Mouse (Mus musculus): ENCODE measurements around the gene Gm4922. TPM values are rescaled to one million over a fixed set of nuclear protein-coding genes. Genes with fewer than 3 reads are reported as not detected.

Gm4922 gene
- polyA plus RNA-seq (2015; fragmentation: Nextera tagmentation; extraction: Ambion mirVana): 0.08 and 0.10 TPM in 2 replicates

GRCm38 (mm10) chr10:18786693-18787092, at the start of gene Gm4922:
Gene Gm4922, minus strand, starts transcription at chr10:18786793.
- 92% methylated on average over 1 of the region's 1 CpGs for WGBS
- no peaks in the 10 kb centered on the region for H3K9me3 ChIP-seq (ENCODE audit: control insufficient read depth)
- no peak for TF ChIP-seq CTCF (IDR thresholded peaks at IDR 0.05; ENCODE audit: low read depth)
- no peaks in the 10 kb centered on the region for H3K4me1 ChIP-seq (replicated peaks; ENCODE audit: control insufficient read depth, insufficient read depth, low read length)
- H3K9ac ChIP-seq (ENCODE audit: low read depth, low read length): no peak within 1 kb of the TSS
- ATAC-seq: no peak
- H3K36me3 ChIP-seq (ENCODE audit: control insufficient read depth, insufficient read depth): no peaks in the 10 kb centered on the region
- no peaks in the 10 kb centered on the region for H3K27me3 ChIP-seq (replicated peaks; ENCODE audit: control insufficient read depth, insufficient read depth, low read length)
- no peak within 1 kb of the TSS for H3K4me2 ChIP-seq (replicated peaks; ENCODE audit: low read depth)
- no peak within 1 kb of the TSS for H3K27ac ChIP-seq (ENCODE audit: low read depth, low read length)
- H3K4me3 ChIP-seq (ENCODE audit: low read depth, low read length): no peak within 1 kb of the TSS

- 50% methylated on average over 5 of the region's 6 CpGs for WGBS
- peak; percentile 67 for TF ChIP-seq CTCF (IDR thresholded peaks at IDR 0.05; ENCODE audit: low read depth)
- ATAC-seq: no peak
Observed at GRCm38 (mm10) chr10:18835684-18836479, 49.3 kb upstream of the Gm4922 start.

GRCm38 (mm10) chr10:18834389-18834788, 47.8 kb upstream of the Gm4922 start:
- Histone ChIP-seq H3K27ac (ENCODE audit: low read depth, low read length) (no peak overlapping the region), H3K36me3 (ENCODE audit: control insufficient read depth, insufficient read depth) (no peaks in the 10 kb centered on the region), H3K9me3 (ENCODE audit: control insufficient read depth) (no peaks in the 10 kb centered on the region), H3K4me3 (ENCODE audit: low read depth, low read length) (no peak overlapping the region), H3K9ac (ENCODE audit: low read depth, low read length) (no peak overlapping the region), H3K27me3 (replicated peaks; ENCODE audit: control insufficient read depth, insufficient read depth, low read length) (no peaks in the 10 kb centered on the region), H3K4me2 (replicated peaks; ENCODE audit: low read depth) (no peak overlapping the region), H3K4me1 (replicated peaks; ENCODE audit: control insufficient read depth, insufficient read depth, low read length) (no peaks in the 10 kb centered on the region)
- no peak for TF ChIP-seq CTCF (IDR thresholded peaks at IDR 0.05; ENCODE audit: low read depth)
- WGBS: 28% methylated on average over 2 of the region's 2 CpGs
- no peak for ATAC-seq

More at GRCm38 (mm10) chr10:18835684-18836479, 49.3 kb upstream of the Gm4922 start:
- H3K9ac ChIP-seq (ENCODE audit: low read depth, low read length): no peak overlapping the region
- no peaks in the 10 kb centered on the region for H3K36me3 ChIP-seq (ENCODE audit: control insufficient read depth, insufficient read depth)
- no peaks in the 10 kb centered on the region for H3K9me3 ChIP-seq (ENCODE audit: control insufficient read depth)
- H3K4me1 ChIP-seq (replicated peaks; ENCODE audit: control insufficient read depth, insufficient read depth, low read length): no peaks in the 10 kb centered on the region
- H3K4me3 ChIP-seq (ENCODE audit: low read depth, low read length): no peak overlapping the region
- H3K4me2 ChIP-seq (replicated peaks; ENCODE audit: low read depth): no peak overlapping the region
- H3K27ac ChIP-seq (ENCODE audit: low read depth, low read length): no peak overlapping the region
- H3K27me3 ChIP-seq (replicated peaks; ENCODE audit: control insufficient read depth, insufficient read depth, low read length): no peaks in the 10 kb centered on the region

- no peak for TF ChIP-seq CTCF (IDR thresholded peaks at IDR 0.05; ENCODE audit: low read depth)
- Histone ChIP-seq H3K4me1 (replicated peaks; ENCODE audit: control insufficient read depth, insufficient read depth, low read length) (no peaks in the 10 kb centered on the region), H3K36me3 (ENCODE audit: control insufficient read depth, insufficient read depth) (no peaks in the 10 kb centered on the region), H3K9ac (ENCODE audit: low read depth, low read length) (no peak overlapping the region), H3K27me3 (replicated peaks; ENCODE audit: control insufficient read depth, insufficient read depth, low read length) (no peaks in the 10 kb centered on the region), H3K27ac (ENCODE audit: low read depth, low read length) (no peak overlapping the region), H3K4me2 (replicated peaks; ENCODE audit: low read depth) (no peak overlapping the region), H3K4me3 (ENCODE audit: low read depth, low read length) (no peak overlapping the region), H3K9me3 (ENCODE audit: control insufficient read depth) (no peaks in the 10 kb centered on the region)
- ATAC-seq: no peak
- WGBS: 33% methylated on average over 7 of the region's 7 CpGs
Observed at GRCm38 (mm10) chr10:18831823-18832222, 45.2 kb upstream of the Gm4922 start.

- 67% methylated on average over 4 of the region's 4 CpGs for WGBS
- Histone ChIP-seq H3K27ac (ENCODE audit: low read depth, low read length) (no peak overlapping the region), H3K4me1 (replicated peaks; ENCODE audit: control insufficient read depth, insufficient read depth, low read length) (no peaks in the 10 kb centered on the region), H3K4me3 (ENCODE audit: low read depth, low read length) (no peak overlapping the region), H3K9me3 (ENCODE audit: control insufficient read depth) (no peaks in the 10 kb centered on the region), H3K4me2 (replicated peaks; ENCODE audit: low read depth) (no peak overlapping the region), H3K9ac (ENCODE audit: low read depth, low read length) (no peak overlapping the region), H3K27me3 (replicated peaks; ENCODE audit: control insufficient read depth, insufficient read depth, low read length) (no peaks in the 10 kb centered on the region), H3K36me3 (ENCODE audit: control insufficient read depth, insufficient read depth) (no peaks in the 10 kb centered on the region)
- no peak for ATAC-seq
- no peak for TF ChIP-seq CTCF (IDR thresholded peaks at IDR 0.05; ENCODE audit: low read depth)
Observed at GRCm38 (mm10) chr10:18830359-18830758, 43.8 kb upstream of the Gm4922 start.

GRCm38 (mm10) chr10:18827936-18828335, 41.3 kb upstream of the Gm4922 start:
- Histone ChIP-seq H3K4me1 (replicated peaks; ENCODE audit: control insufficient read depth, insufficient read depth, low read length) (no peaks in the 10 kb centered on the region), H3K4me2 (replicated peaks; ENCODE audit: low read depth) (no peak overlapping the region), H3K27me3 (replicated peaks; ENCODE audit: control insufficient read depth, insufficient read depth, low read length) (no peaks in the 10 kb centered on the region), H3K4me3 (ENCODE audit: low read depth, low read length) (no peak overlapping the region), H3K27ac (ENCODE audit: low read depth, low read length) (no peak overlapping the region), H3K9me3 (ENCODE audit: control insufficient read depth) (no peaks in the 10 kb centered on the region), H3K36me3 (ENCODE audit: control insufficient read depth, insufficient read depth) (no peaks in the 10 kb centered on the region), H3K9ac (ENCODE audit: low read depth, low read length) (no peak overlapping the region)
- 75% methylated on average over 2 of the region's 2 CpGs for WGBS
- TF ChIP-seq CTCF (IDR thresholded peaks at IDR 0.05; ENCODE audit: low read depth): no peak
- ATAC-seq: no peak
